Comparison of ENCODE assay signal across 20 mouse cellular contexts in genomic region chr5:28423781-28424180, GRCm38 (mm10). TPM values are rescaled to one million over a fixed set of nuclear protein-coding genes. Genes with fewer than 3 reads are reported as not detected.
"Had no signal": no experiment of that assay in that cellular context is flagged by ENCODE, and none has a peak within 500 bp of the region (broad histone marks: within the 10 kb centered on the region; RNA-seq: fewer than 3 reads in every experiment).

No protein-coding gene starts in this region.

- H3K27me3 ChIP-seq: midbrain, embryonic 12.5 days; neural tube, embryonic 13.5 days; neural tube, embryonic 15.5 days had no signal

- H3K4me1 ChIP-seq: midbrain, embryonic 10.5 days; midbrain, embryonic 12.5 days; neural tube, embryonic 13.5 days; neural tube, embryonic 15.5 days had no signal

- ATAC-seq: midbrain, embryonic 16.5 days had no signal

- H3K27ac ChIP-seq: liver, embryonic 14.5 days; midbrain, embryonic 10.5 days; midbrain, embryonic 12.5 days; neural tube, embryonic 13.5 days; neural tube, embryonic 15.5 days had no signal

- H3K4me3 ChIP-seq: midbrain, embryonic 10.5 days; midbrain, embryonic 12.5 days; myocyte; neural tube, embryonic 13.5 days; neural tube, embryonic 15.5 days had no signal

- H3K9me3 ChIP-seq: midbrain, embryonic 10.5 days; midbrain, embryonic 12.5 days; neural tube, embryonic 13.5 days; neural tube, embryonic 15.5 days had no signal

- DNase-seq: lung, adult 18-20 months; lung, embryonic 14.5 days; lung, postnatal 10 days; midbrain, embryonic 14.5 days; retina, postnatal 1 day; right cerebral cortex, adult 18-20 months; right cerebral cortex, postnatal 25 days; right cerebral cortex, postnatal 4 days; spleen, adult 18-20 months; thymus, adult 2 months; thymus, postnatal 25 days; thymus, postnatal 4 days had no signal

- H3K9ac ChIP-seq: liver, embryonic 14.5 days; lung, embryonic 14.5 days; midbrain, embryonic 12.5 days; neural tube, embryonic 13.5 days; neural tube, embryonic 15.5 days had no signal

- H3K4me2 ChIP-seq: lung, embryonic 14.5 days; midbrain, embryonic 12.5 days; neural tube, embryonic 13.5 days; neural tube, embryonic 15.5 days had no signal

RNA-seq across cellular contexts. Expression of gene Shh, which starts 43.3 kb away (rescaled TPM):
- polyA plus RNA-seq: liver, embryonic 16.5 days; myocyte had no signal
